Mouse (Mus musculus): ENCODE data around the gene Pth1r. TPM values are rescaled to one million over a fixed set of nuclear protein-coding genes. Genes with fewer than 3 reads are reported as not detected.

The Pth1r gene
- total and polyA plus RNA-seq, 2 experiments, result 7.4 to 28.1 TPM

- no peak overlapping the region for H3K27ac ChIP-seq (replicated peaks; ENCODE audit: insufficient read depth, low read depth, low read length)
Observed at GRCm38 (mm10) chr9:110779242-110779913, 32.4 kb upstream of the Pth1r start.

GRCm38 (mm10) chr9:110778559-110778958 is 31.6 kb upstream of the Pth1r start:
- DNase-seq (ENCODE audit: extremely low read depth, low read depth, low spot score), result no peak
- H3K36me3 ChIP-seq (ENCODE audit: control insufficient read depth, insufficient read depth, low read length), result no peaks in the 10 kb centered on the region
- TF ChIP-seq POLR2A (IDR thresholded peaks at IDR 0.05; ENCODE audit: extremely low read depth, insufficient read depth, low read length), result no peak
- TF ChIP-seq CTCF (IDR thresholded peaks at IDR 0.05; ENCODE audit: low read depth, low read length), result no peak
- H3K4me1 ChIP-seq (ENCODE audit: control insufficient read depth, insufficient read depth, low read length), result peaks cover 9% of the 10 kb centered on the region; the same call in 1 of the 2 replicates
- no peak overlapping the region for H3K27ac ChIP-seq (replicated peaks; ENCODE audit: insufficient read depth, low read depth, low read length)
- no peak overlapping the region for H3K9ac ChIP-seq (ENCODE audit: low read depth, low read length)
- 87% methylated on average over 7 of the region's 7 CpGs for WGBS
- no peaks in the 10 kb centered on the region for H3K27me3 ChIP-seq (ENCODE audit: control insufficient read depth, insufficient read depth, low read length)
- no peak overlapping the region for H3K4me3 ChIP-seq (ENCODE audit: insufficient read depth, low read depth, low read length)
- no peaks in the 10 kb centered on the region for H3K79me2 ChIP-seq (ENCODE audit: control insufficient read depth, insufficient read depth, low read length)

More at GRCm38 (mm10) chr9:110779242-110779913, 32.4 kb upstream of the Pth1r start:
- Histone ChIP-seq H3K36me3 (ENCODE audit: control insufficient read depth, insufficient read depth, low read length) (no peaks in the 10 kb centered on the region), H3K9ac (ENCODE audit: low read depth, low read length) (no peak overlapping the region), H3K79me2 (ENCODE audit: control insufficient read depth, insufficient read depth, low read length) (no peaks in the 10 kb centered on the region), H3K4me3 (ENCODE audit: insufficient read depth, low read depth, low read length) (no peak overlapping the region), H3K4me1 (ENCODE audit: control insufficient read depth, insufficient read depth, low read length) (peaks cover 9% of the 10 kb centered on the region; the same call in 1 of the 2 replicates), H3K27me3 (ENCODE audit: control insufficient read depth, insufficient read depth, low read length) (no peaks in the 10 kb centered on the region)
- WGBS, result 80% methylated on average over 5 of the region's 5 CpGs
- TF ChIP-seq POLR2A (IDR thresholded peaks at IDR 0.05; ENCODE audit: extremely low read depth, insufficient read depth, low read length) (no peak), CTCF (IDR thresholded peaks at IDR 0.05; ENCODE audit: low read depth, low read length) (no peak; the same call in 1 of the 2 replicates)
- no peak for DNase-seq (ENCODE audit: extremely low read depth, low read depth, low spot score)

DNA sequence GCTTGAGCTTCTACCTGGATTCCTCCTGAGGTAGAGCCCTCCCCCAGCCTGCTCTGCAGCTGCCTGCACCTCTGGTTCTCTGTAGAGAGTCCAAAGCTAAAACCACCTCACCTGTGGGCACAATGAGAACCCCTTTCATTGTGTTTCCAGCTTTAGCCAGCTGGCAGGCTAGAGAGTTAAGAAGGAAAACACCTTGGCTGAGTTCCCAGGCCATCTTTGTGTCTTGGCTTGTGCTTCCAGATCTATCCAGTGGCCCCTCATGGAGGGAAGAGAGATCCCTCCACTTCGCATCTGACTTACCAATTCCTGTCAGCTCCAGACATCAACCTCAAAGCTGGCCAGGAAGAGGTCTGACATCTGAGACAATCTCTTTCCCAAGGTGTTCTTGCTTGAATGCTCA is 31.2 kb upstream of the Pth1r start:
- WGBS, result 97% methylated on average over 1 of the region's 1 CpGs
- TF ChIP-seq CTCF (IDR thresholded peaks at IDR 0.05; ENCODE audit: low read depth, low read length), result no peak
- Histone ChIP-seq H3K36me3 (ENCODE audit: control insufficient read depth, insufficient read depth, low read length) (no peaks in the 10 kb centered on the region), H3K79me2 (ENCODE audit: control insufficient read depth, insufficient read depth, low read length) (no peaks in the 10 kb centered on the region), H3K27ac (replicated peaks; ENCODE audit: insufficient read depth, low read depth, low read length) (no peak overlapping the region), H3K4me3 (ENCODE audit: insufficient read depth, low read depth, low read length) (no peak overlapping the region), H3K27me3 (ENCODE audit: control insufficient read depth, insufficient read depth, low read length) (no peaks in the 10 kb centered on the region), H3K9ac (ENCODE audit: low read depth, low read length) (no peak overlapping the region), H3K4me1 (ENCODE audit: control insufficient read depth, insufficient read depth, low read length) (peaks cover 9% of the 10 kb centered on the region; the same call in 1 of the 2 replicates)
- DNase-seq (ENCODE audit: extremely low read depth, low read depth, low spot score), result no peak

- no peak for TF ChIP-seq CTCF (IDR thresholded peaks at IDR 0.05; ENCODE audit: low read depth, low read length)
Observed at GRCm38 (mm10) chr9:110775269-110776022, 28.5 kb upstream of the Pth1r start.

DNA sequence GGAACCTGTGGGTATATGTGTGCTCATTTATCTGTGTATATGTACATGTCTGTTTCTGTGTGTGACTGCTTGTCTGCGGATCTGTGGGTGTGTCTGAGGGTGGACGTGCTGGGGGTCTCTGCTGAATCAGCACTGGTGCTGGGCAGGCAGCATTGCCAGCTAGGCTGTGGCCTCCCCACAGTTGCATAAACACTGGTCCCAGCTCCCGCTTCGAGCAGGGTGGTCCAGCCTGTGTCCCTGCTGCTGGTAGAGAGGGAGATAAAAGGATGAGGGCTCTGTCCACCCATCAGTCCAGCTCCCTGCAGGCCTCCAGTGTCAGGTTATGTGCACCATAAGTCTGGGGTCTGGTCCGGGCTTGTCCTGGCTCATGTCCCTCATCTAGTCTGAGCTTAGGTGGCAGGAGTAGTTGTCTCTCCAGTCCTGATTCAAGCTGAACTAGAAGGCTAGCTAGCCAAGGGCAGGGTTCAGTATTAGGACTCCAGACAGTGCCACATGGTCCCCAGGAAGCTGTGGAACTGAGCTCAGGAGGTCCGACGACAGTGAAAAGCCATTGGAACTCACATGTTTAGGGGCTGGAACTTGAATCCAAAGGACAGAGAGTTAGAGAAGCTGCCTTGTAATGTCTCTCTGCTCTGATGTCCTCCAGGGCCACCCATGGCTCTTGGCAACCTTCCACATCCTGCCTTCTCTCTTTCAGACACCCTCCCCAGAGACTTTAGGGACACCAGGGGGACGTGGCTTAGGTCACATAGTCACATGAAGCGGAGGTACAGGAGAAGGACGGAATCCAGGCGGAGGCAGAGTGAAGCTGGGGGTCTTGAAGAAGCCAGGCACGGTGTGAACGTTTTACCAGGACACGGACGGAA is 27.7 kb upstream of the Pth1r start:
- no peaks in the 10 kb centered on the region for H3K36me3 ChIP-seq (ENCODE audit: control insufficient read depth, insufficient read depth, low read length)
- H3K4me1 ChIP-seq (ENCODE audit: control insufficient read depth, insufficient read depth, low read length), result no peaks in the 10 kb centered on the region
- H3K27me3 ChIP-seq (ENCODE audit: control insufficient read depth, insufficient read depth, low read length), result no peaks in the 10 kb centered on the region
- H3K4me3 ChIP-seq (ENCODE audit: insufficient read depth, low read depth, low read length), result no peak overlapping the region
- no peak for DNase-seq (ENCODE audit: extremely low read depth, low read depth, low spot score)
- no peak overlapping the region for H3K27ac ChIP-seq (replicated peaks; ENCODE audit: insufficient read depth, low read depth, low read length)
- no peak for TF ChIP-seq POLR2A (IDR thresholded peaks at IDR 0.05; ENCODE audit: extremely low read depth, insufficient read depth, low read length)
- H3K79me2 ChIP-seq (ENCODE audit: control insufficient read depth, insufficient read depth, low read length), result no peaks in the 10 kb centered on the region
- 87% methylated on average over 15 of the region's 15 CpGs for WGBS
- H3K9ac ChIP-seq (ENCODE audit: low read depth, low read length), result no peak overlapping the region

More at GRCm38 (mm10) chr9:110775269-110776022, 28.5 kb upstream of the Pth1r start:
- H3K36me3 ChIP-seq (ENCODE audit: control insufficient read depth, insufficient read depth, low read length), result no peaks in the 10 kb centered on the region
- H3K4me1 ChIP-seq (ENCODE audit: control insufficient read depth, insufficient read depth, low read length), result no peaks in the 10 kb centered on the region
- 89% methylated on average over 10 of the region's 10 CpGs for WGBS
- H3K27me3 ChIP-seq (ENCODE audit: control insufficient read depth, insufficient read depth, low read length), result no peaks in the 10 kb centered on the region
- H3K79me2 ChIP-seq (ENCODE audit: control insufficient read depth, insufficient read depth, low read length), result no peaks in the 10 kb centered on the region
- no peak for DNase-seq (ENCODE audit: extremely low read depth, low read depth, low spot score)
- H3K27ac ChIP-seq (replicated peaks; ENCODE audit: insufficient read depth, low read depth, low read length), result no peak overlapping the region
- no peak overlapping the region for H3K9ac ChIP-seq (ENCODE audit: low read depth, low read length)
- H3K4me3 ChIP-seq (ENCODE audit: insufficient read depth, low read depth, low read length), result no peak overlapping the region
